Mouse (Mus musculus) liver, embryonic 16.5 days (tissue): ENCODE results near the gene Gm20671. TPM values are rescaled to one million over a fixed set of nuclear protein-coding genes. Genes with fewer than 3 reads are reported as not detected.

Experiments used
- polyA plus RNA-seq: library from polyadenylated mRNA; unstranded; fragments of >200 nt; fragmentation: Nextera tagmentation; extraction: Ambion mirVana; gene quantifications from 2 replicates; pipeline ENCODE4 v1.2.1, GENCODE M21; 2015

Gm20671 gene
- polyA plus RNA-seq, 1 experiment from 2014 or later: not detected

Other genes starting within 250 kb of the Gm20671 start
- 5.7 and 5.8 TPM in 2 replicates for gene Yes1, start 215.9 kb downstream of the Gm20671 start, polyA plus RNA-seq
- gene Pisd, start 41.5 kb downstream of the Gm20671 start, polyA plus RNA-seq: 33.4 and 34.5 TPM in 2 replicates
- 6.2 and 8.0 TPM in 2 replicates for gene Prr14l, start 27.1 kb upstream of the Gm20671 start, polyA plus RNA-seq
- 8.0 and 8.6 TPM in 2 replicates for gene Depdc5, start 36.6 kb upstream of the Gm20671 start, polyA plus RNA-seq
- 170 and 188 TPM in 2 replicates for gene Ywhah, start 191.7 kb upstream of the Gm20671 start, polyA plus RNA-seq